Mouse (Mus musculus) T-cell, adult 2 months (primary cell): ENCODE data around the gene Stx16.

ENCODE experiments used
- DNase-seq: peaks from one replicate; pipeline ENCODE4 v3.0.0; 2022; ENCODE audit warnings: low spot score

Stx16 gene

DNA sequence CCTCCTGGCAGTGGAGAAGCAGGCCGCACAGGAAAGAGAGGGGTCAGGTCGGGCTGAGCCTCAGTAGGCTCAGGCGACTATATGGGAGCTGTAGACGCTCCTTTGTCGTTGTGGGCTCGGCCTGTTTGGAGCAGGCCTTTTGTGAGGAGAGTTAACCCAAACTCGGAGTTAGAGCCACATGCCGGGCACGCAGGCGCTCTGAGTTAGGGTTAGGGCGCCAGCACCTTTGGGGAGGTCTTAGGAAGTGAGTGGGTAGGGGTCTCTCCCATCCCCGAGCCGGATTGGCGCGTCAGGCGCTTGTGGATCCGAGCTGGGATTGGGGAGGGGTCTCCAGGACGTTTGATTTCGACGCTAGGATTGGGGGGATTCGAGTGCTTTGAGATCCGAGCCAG, 321 bp downstream of the Stx16 start:
- no peak for DNase-seq

DNA sequence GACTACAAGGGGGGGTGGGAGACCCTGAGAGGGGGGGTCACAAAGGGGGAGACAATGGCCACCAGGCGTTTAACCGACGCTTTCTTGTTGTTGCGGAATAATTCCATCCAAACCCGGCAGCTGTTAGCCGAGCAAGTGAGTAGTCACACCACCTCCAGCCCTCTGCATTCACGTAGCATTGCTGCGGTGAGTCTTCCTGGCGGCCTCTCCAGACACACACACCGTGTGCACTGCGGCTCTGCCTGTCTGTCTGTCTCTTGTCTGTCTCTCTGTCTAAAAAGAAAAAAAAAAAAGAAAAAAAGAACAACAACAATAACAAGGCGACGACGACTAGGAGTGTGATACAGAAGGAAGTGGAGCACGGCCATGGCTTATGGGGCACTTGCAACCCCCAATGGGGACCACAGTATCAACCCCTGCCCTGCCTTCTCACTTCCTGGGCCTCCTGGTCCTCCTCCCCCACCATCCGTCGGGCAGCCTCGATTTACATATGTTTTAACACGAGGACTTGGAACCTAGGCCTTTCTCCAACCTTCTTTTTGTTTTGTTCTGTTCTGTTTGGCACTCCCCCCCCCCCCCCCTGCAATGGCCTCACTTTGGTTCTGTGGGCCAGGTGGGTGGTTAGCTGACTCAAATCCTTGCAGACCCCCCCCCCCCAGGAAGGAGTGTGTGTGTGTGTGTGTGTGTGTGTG, 1.0 kb downstream of the Stx16 start:
- DNase-seq = peak; percentile 68

DNA sequence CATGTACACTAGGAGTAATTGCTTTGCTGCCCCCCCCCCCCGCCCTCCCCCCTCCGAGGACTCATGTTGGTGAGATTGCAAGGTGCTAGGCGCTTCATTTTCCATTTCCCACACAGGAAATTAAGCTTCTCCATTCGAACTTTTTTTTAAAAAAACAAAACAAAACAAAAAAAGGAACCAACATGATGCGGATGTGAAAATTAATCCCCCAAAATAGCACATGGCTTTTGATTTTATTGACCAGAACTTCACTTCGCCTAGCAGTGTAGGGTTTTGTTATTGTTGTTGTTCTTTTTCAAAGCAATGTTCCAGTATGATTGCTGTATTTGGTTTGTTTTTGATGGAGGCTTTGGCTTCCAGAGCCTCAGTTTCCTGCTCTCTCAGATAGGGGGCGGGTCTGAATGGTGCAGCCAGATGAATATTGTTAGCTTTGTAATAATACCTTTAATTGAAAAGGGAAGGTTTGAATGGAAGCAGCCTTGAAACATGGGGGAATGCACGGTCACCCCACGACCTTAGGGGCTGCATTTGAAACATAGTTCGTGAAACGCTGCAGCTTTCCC, 1.7 kb downstream of the Stx16 start:
- DNase-seq = no peak

DNA sequence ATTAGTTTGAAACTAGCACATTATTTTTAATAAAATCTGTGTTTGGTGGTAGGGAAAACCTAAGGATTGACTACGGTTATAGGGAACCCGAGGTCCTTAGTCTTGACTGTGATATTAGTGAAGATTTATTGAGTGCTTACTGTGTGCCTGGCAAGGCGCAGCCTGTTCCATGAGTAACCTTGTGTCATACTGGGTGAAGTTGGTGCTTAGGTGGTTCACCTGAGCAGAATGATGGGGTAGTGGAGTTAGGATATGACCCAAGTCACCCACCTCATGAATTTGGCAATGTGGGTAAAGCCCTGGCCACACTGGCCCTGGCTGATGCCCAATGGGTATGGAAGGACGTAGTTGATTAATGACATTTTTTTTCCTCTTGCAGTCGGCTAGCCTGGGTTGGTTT, 5.7 kb downstream of the Stx16 start:
- DNase-seq = no peak

DNA sequence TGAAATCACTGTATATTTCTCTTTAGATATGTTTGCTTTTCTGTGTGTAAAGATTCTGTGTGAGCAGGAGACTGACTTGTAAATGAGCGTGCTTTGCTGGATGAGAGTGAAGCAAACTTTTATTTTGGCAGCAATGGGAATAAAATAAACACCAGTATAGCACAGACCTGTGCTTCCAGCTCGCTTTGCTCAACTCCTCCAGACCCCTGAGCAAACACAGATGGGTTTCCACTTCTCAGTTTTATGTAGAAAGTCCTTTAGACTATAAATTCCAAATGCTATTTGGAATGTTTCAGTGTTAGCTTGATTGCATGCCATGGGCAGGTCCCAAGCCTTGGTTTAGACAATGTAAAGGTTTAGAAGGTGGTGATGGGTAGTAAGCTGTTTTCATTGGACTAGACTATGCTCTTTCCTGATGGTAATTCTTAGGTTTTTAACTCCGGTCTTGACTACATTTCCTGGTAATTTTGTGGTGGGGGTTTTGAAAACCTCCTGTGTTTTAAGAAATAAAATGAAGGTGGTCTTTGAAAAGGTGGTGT, 6.3 kb downstream of the Stx16 start:
- no peak for DNase-seq

DNA sequence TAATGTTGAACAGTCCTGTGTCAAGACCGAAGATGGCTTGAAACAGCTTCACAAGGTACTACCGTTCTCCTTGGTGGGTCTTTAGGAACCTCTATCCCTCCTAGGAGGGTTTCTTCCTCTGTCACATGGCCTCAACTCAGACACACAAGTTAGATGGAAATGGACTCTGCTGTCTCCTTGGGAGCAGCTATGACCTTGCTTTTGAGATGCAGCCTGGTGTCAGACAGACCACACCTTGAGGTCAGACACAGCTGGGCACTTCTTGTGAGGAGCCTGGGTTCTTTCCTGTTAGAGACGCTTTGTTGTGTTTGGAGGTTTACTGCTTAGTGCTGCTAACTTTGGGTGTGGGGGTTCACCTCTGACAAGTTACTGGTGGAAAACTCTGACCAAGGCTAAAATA, 19.0 kb downstream of the Stx16 start:
- DNase-seq = no peak

DNA sequence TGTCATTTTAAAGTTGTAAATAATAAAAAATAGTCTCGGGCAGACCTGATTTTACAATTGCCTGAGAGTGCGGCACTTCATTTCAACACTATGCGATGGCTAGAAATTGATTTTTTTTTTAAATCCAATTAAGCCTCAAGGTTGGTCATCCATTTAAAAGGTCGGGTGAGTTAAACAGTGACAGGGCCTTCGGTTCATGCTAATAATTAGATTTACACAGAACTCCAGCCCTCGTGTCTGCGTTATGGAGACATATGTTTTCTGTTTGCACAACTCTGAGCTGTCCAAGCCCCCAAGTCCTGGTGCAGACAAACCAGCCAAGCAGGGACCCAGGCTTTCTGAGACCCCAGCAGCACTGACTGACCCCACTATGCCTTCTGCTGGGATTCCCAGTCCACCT, 26.3 kb downstream of the Stx16 start:
- no peak for DNase-seq

DNA sequence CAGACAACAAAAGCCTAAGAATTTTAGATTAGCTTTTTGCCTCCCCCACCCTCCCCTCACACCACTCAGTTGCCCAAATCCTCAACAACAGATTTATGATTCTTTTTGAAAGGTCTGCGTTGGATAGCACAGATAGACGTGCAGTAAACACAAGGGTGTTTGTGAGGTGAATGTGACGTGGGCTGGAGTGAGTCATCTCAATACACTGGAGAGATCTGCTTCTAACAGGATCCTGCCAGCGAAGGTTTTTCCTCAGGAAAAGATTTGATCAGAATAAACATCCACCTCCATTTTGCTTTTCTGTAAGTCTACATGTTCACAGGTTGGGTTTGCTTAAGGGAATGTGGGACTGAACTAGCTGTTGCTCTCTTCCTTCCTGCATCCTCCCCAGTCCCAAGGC, 27.4 kb downstream of the Stx16 start:
- DNase-seq = no peak

DNA sequence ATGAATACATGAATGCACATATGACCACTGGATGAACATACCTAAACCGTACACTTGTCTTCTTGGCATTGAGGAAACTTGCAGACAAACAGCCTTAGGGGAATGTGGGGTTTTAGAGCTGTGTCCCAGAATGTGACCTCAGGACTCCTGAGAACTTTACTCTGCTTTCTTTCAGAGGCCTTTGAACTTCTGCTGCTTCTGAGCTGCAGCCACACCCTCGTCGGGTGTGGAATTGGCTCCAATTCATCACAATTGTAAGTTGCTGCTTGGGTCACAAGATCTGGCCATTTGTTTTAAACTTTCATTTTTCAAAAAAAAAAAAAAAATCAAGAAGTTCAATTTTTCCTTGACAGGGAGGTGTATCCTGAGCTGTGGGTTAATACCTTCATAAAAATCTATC, 31.3 kb downstream of the Stx16 start:
- DNase-seq = no peak

DNA sequence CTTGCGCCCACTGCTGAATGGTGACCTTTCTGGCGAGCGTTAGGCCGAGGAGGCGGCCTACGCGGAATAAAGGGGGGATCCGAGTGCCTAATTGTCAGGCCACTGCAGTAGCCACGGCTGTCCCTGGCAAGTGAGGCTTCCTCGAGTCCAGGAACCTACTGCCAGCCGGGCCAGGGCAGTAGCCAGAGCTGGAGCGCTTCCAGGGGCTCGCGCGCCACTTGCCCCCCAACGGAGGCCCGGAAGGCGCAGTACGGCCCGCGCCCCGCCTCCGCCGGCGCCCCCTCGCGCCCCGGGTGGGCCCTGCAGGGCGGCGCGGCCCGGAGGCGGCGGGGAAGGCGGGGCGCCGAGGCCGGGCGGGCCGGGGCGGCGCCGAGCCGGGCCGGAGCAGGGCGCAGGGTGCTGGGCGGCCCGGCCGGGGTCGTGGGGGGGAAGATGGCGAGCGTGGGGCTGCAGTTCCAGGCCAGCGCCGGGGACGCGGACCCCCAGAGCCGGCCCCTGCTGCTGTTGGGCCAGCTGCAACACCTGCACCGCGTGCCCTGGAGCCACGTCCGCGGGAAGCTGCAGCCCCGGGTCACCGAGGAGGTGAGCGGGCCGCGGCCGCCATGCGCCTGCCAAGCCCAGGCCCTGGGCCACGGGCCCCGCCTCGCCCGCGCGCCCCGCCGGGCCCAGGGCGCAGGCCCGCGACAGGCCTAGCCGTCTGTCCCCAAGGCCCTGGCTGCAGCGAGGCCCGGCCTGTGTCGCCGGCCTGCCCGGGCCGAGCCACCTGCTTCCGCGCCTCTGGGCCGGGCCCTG, 34.1 kb downstream of the Stx16 start, which contains the start of gene Npepl1:
TSS of gene Npepl1 (plus strand) at position 359 of the 792 bp plus-strand sequence.
- peak; percentile 55 for DNase-seq

DNA sequence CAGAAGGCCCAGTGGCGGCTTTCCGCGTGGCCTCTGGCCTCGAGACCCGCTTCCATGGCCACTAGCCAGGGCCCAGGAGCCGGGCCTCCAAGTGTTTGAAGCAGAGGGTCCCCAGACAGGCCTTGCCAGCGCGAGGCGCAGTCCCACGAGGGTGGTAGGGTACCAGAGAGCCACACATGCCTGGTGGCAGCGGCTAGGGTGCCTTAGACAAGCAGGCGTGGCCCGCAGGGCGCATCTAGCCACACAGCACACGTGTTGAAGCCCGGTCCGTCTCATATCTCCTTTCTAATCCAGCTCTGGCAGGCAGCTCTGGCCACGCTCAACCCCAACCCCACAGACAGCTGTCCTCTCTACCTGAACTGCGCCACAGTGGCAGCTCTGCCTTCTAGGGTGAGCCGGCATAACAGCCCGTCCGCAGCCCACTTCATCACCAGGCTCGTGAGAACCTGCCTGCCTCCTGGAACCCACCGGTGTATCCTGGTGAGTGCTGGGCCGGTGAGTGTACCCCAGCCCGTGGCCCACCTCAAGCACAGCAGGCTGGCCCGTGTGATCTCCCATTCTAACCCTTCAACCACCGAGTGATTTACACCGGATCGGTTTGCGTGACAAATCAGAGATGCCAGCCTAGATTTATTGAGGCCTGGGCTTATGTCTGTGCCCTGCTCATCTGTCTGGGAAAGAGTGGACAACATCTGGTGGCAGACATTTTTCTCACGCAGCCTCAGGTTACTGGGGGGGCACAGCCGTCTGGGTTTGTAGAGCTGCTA, 34.9 kb downstream of the Stx16 start:
- DNase-seq = peak; percentile 43

DNA sequence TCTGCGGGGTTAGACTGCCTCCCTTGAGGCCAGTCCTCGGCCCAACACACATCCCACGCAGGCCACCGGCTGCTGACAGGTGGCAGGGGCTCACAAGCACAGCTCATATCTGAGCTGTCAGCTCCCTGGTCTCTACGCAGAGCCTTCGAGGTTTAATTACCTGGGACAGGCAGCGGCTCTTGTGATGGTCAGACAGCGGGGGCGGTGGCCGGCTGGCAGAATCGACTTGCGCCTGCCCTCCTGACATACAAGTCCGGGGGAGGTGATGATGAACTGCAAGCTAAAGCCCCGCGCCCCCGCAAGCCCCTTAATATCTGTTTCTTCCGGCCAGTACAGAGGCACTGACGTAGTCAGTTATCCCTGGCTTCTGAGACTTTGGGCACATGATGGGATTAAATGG, 36.8 kb downstream of the Stx16 start:
- DNase-seq = no peak

DNA sequence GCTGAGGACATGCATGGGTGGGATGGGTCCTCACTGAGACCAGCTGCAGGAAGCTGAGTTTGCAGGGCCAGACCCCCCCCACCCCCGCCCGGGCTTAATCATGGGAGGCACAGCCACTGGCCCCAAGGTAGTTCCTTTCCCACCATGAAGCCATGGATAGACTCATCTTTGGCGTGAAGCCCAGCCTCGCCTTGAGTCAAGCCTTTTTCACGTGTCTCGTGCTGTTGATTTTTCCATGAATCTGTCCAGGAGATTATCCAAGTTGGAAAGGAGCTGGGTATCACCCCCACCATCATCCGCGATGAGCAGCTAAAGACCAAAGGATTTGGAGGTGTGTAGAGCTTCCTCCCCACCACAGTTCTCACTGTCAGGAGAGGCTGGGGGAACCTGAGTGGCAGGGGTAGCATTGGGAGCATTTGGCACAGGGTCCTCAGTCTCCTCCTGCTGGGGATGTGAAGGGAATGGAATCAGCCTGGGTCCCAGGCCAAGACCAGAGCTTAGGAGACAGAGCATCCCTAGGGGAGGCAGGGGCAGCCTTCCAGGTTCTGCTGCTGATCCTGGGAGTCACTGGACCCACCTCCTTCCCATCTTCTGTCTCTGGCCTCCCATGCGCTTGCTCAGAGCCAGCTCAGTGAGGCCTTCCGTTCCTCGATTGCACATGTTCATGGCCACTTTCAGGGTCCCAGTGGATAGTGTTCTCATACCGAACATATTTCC, 38.2 kb downstream of the Stx16 start:
- no peak for DNase-seq

DNA sequence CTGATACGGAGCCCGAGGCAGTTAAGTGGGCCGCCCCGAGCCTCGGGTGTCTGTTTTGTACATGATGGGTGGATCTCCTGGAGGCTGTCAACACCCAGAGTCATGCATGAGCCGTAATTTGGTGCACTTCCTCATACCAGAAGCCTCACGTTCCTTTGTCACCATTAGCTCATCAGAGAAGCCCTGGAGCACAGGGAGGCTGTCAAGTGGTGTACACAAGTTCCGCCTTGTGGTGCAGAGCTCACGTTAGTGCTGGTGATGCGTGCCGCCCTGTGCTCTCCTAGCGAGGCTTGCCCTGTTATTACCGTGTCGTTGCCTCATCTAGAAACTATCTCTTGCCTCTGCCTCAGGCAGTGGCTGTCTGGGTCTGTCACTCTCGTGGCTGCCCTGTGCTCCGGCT, 40.8 kb downstream of the Stx16 start:
- no peak for DNase-seq

DNA sequence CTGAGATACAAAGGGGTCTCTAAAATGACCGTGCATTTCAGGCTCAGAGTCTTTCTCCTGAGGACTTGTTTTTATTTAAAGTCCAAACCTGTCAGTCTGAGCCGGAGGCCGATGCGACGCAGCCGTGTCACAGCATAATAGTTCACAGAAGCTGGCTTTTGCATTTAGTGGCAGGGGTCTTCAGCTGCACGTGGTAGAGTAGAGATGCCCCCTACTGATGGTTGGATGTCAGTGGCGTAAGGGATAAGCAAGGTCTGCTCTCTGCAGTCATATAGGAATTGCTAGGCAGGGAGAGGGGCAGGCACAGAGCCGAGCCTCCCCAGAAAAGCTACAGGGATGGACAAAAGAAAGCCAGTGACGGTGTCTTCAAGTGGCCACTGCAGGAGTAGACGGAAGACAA, 42.0 kb downstream of the Stx16 start:
- no peak for DNase-seq

DNA sequence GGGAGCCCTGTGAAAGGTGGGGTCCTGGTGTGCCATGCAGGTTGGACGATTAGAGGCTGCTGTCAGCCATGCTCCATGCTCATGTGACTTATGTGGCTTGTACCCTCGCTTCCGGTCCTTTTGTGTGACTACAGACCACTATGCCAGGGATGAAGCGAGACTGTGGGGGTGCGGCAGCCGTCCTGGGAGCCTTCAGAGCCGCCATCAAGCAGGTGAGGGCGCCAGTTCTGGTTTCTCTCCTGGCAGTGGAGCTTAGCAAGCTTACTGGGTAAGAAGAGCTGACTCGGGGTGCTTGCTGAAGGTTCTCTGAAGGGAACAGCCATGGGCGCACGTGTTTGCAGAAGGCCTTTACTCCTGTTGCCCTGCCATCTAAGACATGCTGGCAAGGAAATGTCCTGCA, 43.2 kb downstream of the Stx16 start:
- DNase-seq = no peak

DNA sequence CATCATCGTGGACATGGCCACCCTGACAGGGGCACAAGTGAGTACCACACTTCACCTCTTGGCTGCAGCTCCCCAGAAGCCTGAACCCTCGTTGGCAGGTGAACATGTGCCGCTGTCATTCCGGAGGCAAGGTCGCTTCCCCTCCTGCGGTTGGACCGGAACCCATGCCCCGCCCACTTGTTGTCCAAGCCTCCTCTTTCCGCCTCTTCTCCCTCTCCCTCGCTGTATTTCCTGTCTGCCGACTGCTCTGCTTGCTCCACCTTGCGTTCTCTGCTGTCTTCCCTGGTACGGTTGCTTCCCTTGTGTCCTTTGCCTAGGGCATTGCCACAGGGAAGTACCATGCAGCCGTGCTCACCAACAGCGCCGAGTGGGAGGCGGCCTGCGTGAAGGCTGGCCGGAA, 44.5 kb downstream of the Stx16 start:
- DNase-seq = no peak

DNA sequence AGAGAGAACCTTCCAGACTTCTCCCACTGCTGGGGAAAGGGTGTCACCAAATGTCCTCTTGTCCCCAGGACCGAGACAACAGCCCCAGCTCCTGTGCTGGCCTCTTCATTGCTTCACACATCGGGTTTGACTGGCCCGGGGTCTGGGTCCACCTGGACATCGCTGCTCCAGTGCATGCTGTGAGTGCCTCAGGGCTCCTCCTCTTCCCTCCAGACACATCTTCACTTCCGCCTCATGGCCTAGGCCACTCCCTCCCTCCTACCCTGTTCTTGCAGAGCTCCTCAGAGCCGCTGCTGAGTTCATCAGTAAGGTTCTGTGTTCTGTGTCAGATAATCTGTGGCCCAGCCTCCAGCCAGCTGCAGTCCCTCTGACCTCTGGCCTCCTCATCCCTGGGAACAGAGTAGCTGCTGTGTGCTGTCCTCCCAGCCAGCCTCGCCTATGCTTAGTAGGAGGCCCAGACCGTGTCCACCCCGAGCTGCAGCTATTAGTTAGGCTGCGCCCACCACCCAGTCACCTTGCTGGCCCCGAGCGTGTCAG, 45.4 kb downstream of the Stx16 start:
- DNase-seq = no peak

DNA sequence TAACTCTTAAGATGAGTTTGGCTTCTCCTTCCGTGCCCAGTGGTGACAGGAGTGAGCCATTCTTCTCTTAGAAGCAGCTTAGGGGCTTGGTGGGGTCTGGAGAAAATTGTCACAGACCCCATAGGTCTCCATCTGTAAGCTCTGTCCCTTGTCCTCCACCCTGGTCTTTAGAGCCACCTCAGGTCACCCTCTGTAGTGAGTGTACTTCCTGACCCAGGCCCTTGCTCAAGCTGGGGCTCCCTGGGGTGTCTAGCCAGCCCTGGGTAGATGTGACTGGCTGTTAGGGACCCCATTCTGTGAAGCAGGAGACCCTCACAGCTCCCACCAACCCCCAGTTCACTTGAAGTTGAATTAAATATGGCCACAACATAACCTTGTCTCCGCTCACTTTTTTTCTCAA, 46.2 kb downstream of the Stx16 start:
- no peak for DNase-seq

DNA sequence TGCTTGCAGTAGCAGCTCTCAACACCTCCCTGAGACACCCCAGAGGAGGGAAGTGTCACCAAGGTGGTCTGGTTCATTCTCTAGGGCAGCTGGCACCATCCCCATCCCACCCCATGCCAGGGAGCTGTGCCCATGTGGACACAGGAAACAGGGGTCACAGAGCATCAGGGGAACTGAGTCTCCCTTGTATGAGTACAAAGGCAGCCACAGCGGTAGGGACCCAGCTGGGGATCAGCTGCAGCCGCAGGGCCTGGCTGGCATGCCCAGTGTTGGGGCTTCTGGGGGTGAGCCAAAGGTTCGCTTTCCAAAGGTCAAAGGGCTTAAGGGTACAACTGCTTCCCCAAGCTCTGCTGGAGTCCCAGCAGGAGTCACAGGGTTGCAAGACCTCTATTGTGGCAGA, 47.6 kb downstream of the Stx16 start:
- no peak for DNase-seq
